Mouse (Mus musculus): ENCODE measurements at regions not wholly inside any gene's neighbourhood (a gene's known extent, or its start where the extent isn't known, plus 50 kb on each side); places are given as distances from the start of the nearest gene placed in this dataset.

- Histone ChIP-seq H3K36me3 (ENCODE audit: control insufficient read depth, insufficient read depth, low read length) (no peaks in the 10 kb centered on the region), H3K9me3 (ENCODE audit: control insufficient read depth, low read length) (no peaks in the 10 kb centered on the region), H3K4me1 (ENCODE audit: control insufficient read depth, insufficient read depth, low read length) (0 out of 2 replicates have a peak, but pooled peaks cover 3% of the 10 kb centered on the region), H3K4me3 (replicated peaks; ENCODE audit: low read depth, low read length) (no peak overlapping the region), H3K27ac (replicated peaks; ENCODE audit: low read depth, low read length) (no peak overlapping the region), H3K9ac (replicated peaks; ENCODE audit: low read length) (no peak overlapping the region), H3K27me3 (ENCODE audit: control insufficient read depth, insufficient read depth, low read length) (no peaks in the 10 kb centered on the region), H3K4me2 (ENCODE audit: low read length) (no peak overlapping the region)
- WGBS, result 87% methylated on average over 6 of the region's 6 CpGs
- DNase-seq (no peak), ATAC-seq (ENCODE audit: low FRiP score, low TSS enrichment) (no peak)
These were observed 77.5 kb downstream of the Nufip1 start for GRCm38 (mm10) chr14:76188105-76188645.

DNA sequence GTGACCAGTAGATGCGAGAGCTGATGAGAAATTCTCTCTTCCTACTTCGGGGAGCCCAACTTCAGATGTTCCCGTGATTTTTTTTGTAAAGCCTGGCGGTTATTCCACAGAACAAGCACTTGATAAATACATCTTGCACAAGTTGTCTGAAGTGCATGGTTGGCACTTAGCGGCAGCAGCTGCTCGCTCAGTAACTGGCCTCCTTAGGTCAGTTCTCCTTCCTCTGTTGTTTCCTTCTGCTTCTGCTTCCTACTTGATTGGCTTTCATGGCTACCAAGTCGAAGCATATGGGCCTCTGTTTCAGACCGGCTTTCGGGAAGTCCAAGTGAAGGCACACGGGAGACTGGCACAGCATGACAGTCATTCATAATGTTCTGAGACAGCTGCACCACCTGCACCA, 84.6 kb downstream of the Nufip1 start:
- H3K27me3 ChIP-seq (ENCODE audit: control insufficient read depth, insufficient read depth, low read length), result no peaks in the 10 kb centered on the region
- H3K36me3 ChIP-seq (ENCODE audit: control insufficient read depth, insufficient read depth, low read length), result no peaks in the 10 kb centered on the region
- 79% methylated on average over 10 of the region's 10 CpGs for WGBS
- no peak overlapping the region for H3K4me2 ChIP-seq (ENCODE audit: low read length)
- H3K27ac ChIP-seq (replicated peaks; ENCODE audit: low read depth, low read length), result no peak overlapping the region
- DNase-seq (no peak), ATAC-seq (ENCODE audit: low FRiP score, low TSS enrichment) (no peak)
- no peaks in the 10 kb centered on the region for H3K4me1 ChIP-seq (ENCODE audit: control insufficient read depth, insufficient read depth, low read length)
- H3K9me3 ChIP-seq (ENCODE audit: control insufficient read depth, low read length), result no peaks in the 10 kb centered on the region
- no peak overlapping the region for H3K9ac ChIP-seq (replicated peaks; ENCODE audit: low read length)
- H3K4me3 ChIP-seq (replicated peaks; ENCODE audit: low read depth, low read length), result no peak overlapping the region

DNA sequence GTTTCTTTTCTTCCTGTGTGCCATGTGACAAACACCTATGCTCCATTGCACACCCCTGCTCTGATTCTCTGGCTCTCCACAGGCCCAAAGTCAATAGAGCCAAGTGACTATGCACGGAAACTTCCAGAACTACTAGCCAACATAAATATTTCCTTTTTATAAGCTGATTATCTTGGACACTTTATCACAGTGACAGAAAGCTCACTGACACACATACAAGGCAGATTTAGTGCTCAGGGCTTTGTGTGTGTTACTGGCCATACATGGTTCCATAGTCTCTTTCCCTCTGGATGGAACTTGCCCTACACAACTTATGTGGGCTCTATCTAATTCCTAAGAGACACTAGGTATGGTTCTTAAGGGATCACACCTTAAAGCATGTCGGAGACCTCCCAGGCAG, 86.7 kb downstream of the Nufip1 start:
- no peaks in the 10 kb centered on the region for H3K27me3 ChIP-seq (ENCODE audit: control insufficient read depth, insufficient read depth, low read length)
- ATAC-seq (ENCODE audit: low FRiP score, low TSS enrichment) (no peak), DNase-seq (no peak)
- H3K4me2 ChIP-seq (ENCODE audit: low read length), result no peak overlapping the region
- no peaks in the 10 kb centered on the region for H3K4me1 ChIP-seq (ENCODE audit: control insufficient read depth, insufficient read depth, low read length)
- H3K9me3 ChIP-seq (ENCODE audit: control insufficient read depth, low read length), result no peaks in the 10 kb centered on the region
- WGBS, result 87% methylated on average over 2 of the region's 2 CpGs
- H3K4me3 ChIP-seq (replicated peaks; ENCODE audit: low read depth, low read length), result no peak overlapping the region
- no peak overlapping the region for H3K27ac ChIP-seq (replicated peaks; ENCODE audit: low read depth, low read length)
- no peak overlapping the region for H3K9ac ChIP-seq (replicated peaks; ENCODE audit: low read length)
- H3K36me3 ChIP-seq (ENCODE audit: control insufficient read depth, insufficient read depth, low read length), result no peaks in the 10 kb centered on the region

DNA sequence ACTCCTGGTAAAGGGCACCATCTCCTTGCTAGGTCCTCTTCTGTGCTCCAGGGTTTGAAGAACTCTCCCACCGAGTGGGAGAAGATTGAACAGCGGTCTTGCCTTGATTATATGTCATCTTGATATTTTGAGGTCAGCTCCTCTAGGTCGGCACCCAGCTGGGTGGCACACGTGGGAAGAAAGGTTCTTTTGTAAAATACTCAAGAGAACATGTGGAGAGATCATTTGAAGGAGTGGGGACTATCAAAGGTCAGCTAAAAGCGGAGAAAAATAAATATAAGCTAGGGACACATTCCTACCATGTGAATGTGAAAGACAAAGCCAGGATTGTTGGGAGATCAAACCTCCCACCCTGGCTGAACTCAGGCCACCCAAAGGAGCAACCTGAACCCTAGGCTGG, 87.7 kb downstream of the Nufip1 start:
- Histone ChIP-seq H3K9ac (replicated peaks; ENCODE audit: low read length) (no peak overlapping the region), H3K27ac (replicated peaks; ENCODE audit: low read depth, low read length) (no peak overlapping the region), H3K4me1 (ENCODE audit: control insufficient read depth, insufficient read depth, low read length) (no peaks in the 10 kb centered on the region), H3K9me3 (ENCODE audit: control insufficient read depth, low read length) (no peaks in the 10 kb centered on the region), H3K4me2 (ENCODE audit: low read length) (no peak overlapping the region), H3K4me3 (replicated peaks; ENCODE audit: low read depth, low read length) (no peak overlapping the region), H3K27me3 (ENCODE audit: control insufficient read depth, insufficient read depth, low read length) (no peaks in the 10 kb centered on the region), H3K36me3 (ENCODE audit: control insufficient read depth, insufficient read depth, low read length) (no peaks in the 10 kb centered on the region)
- DNase-seq, result no peak
- no peak for ATAC-seq (ENCODE audit: low FRiP score, low TSS enrichment)
- 72% methylated on average over 5 of the region's 5 CpGs for whole genome bisulfite sequencing

DNA sequence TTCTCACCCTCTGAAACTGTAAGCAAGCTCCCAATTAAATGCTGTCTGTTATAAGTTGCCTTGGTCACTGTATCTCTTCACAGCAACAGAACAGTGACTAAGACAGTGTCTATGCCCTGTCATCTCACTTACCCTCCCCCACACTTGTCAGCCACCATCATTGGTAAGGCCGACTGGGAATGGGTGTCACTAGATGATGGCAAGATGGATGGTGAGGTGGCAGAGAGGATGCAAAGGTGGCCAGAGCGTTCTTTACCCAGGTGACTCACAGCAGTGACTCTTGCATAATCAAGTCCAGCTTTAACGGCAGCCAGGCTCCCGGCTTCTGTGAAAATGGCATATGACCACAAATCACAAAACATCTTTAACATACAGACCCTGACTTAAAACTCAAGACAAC, 91.9 kb downstream of the Nufip1 start:
- no peak overlapping the region for H3K4me3 ChIP-seq (replicated peaks; ENCODE audit: low read depth, low read length)

DNA sequence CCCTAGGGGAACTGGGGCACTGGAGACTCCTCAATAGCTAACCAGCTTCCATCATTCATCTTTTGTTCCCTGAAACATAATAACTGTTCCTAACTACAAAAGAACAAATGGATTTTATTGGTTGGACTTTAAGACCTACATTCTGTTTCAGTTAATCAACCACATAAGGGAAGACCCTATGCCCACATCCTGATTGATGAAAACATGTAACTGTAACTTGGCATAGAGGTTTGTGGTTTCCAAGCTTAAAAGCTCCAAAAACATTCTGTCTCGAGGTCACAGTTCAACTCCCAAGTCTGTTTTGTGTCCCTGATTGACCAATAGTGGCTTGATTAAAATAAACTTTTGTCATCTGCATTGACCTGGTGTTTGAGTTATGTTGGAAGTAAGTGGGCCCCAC, 92.4 kb downstream of the Nufip1 start:
- Histone ChIP-seq H3K27me3 (ENCODE audit: control insufficient read depth, insufficient read depth, low read length) (no peaks in the 10 kb centered on the region), H3K4me2 (ENCODE audit: low read length) (no peak overlapping the region), H3K4me3 (replicated peaks; ENCODE audit: low read depth, low read length) (no peak overlapping the region), H3K9ac (replicated peaks; ENCODE audit: low read length) (no peak overlapping the region), H3K27ac (replicated peaks; ENCODE audit: low read depth, low read length) (no peak overlapping the region), H3K9me3 (ENCODE audit: control insufficient read depth, low read length) (no peaks in the 10 kb centered on the region), H3K36me3 (ENCODE audit: control insufficient read depth, insufficient read depth, low read length) (no peaks in the 10 kb centered on the region), H3K4me1 (ENCODE audit: control insufficient read depth, insufficient read depth, low read length) (no peaks in the 10 kb centered on the region)
- DNase-seq (no peak), ATAC-seq (ENCODE audit: low FRiP score, low TSS enrichment) (no peak)
- 75% methylated on average over 1 of the region's 1 CpGs for WGBS

More for the DNA sequence above, 91.9 kb downstream of the Nufip1 start:
- ATAC-seq (ENCODE audit: low FRiP score, low TSS enrichment) (no peak), DNase-seq (no peak)
- no peak overlapping the region for H3K27ac ChIP-seq (replicated peaks; ENCODE audit: low read depth, low read length)
- WGBS, result 93% methylated on average over 4 of the region's 4 CpGs
- H3K4me2 ChIP-seq (ENCODE audit: low read length), result no peak overlapping the region
- H3K27me3 ChIP-seq (ENCODE audit: control insufficient read depth, insufficient read depth, low read length), result no peaks in the 10 kb centered on the region
- H3K9me3 ChIP-seq (ENCODE audit: control insufficient read depth, low read length), result no peaks in the 10 kb centered on the region
- H3K36me3 ChIP-seq (ENCODE audit: control insufficient read depth, insufficient read depth, low read length), result no peaks in the 10 kb centered on the region
- H3K4me1 ChIP-seq (ENCODE audit: control insufficient read depth, insufficient read depth, low read length), result no peaks in the 10 kb centered on the region
- no peak overlapping the region for H3K9ac ChIP-seq (replicated peaks; ENCODE audit: low read length)

DNA sequence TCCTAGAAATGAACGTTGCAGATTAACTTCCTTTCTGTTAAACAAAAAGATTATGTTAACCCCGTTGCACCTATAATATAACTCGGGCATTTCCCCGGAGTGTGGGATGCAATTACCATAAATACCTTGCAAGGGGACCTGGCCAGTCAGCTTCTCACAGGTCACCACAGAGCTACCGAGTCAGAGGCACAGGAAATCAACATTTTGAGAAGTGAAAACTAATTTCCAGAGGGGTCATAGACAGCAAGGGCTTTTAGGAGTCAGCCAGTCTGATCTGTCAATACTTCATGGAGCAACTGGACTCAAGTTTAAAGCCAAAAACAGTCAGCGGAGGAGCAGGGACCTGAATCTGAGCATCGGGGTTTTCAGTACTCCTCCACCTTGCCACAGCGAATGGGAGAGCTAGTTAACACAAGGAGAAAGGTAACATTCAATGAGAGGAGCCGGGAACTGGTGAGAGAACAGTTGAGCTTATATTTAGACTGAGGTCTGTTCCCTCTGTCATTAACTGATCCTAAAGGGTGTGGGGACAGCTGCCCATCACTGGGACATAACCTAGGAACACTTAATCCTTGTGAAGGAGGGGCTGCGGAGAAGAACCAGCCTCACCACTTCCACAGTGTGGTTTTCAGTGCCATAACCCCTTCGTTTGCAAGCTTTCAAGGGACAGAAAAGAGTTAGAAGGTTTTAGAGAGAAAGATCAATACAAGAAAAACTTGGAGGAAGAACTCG, 105.9 kb downstream of the Nufip1 start:
- Histone ChIP-seq H3K27ac (replicated peaks; ENCODE audit: low read depth, low read length) (no peak overlapping the region), H3K9ac (replicated peaks; ENCODE audit: low read length) (no peak overlapping the region), H3K4me1 (ENCODE audit: control insufficient read depth, insufficient read depth, low read length) (peaks cover under 1% of the 10 kb centered on the region), H3K36me3 (ENCODE audit: control insufficient read depth, insufficient read depth, low read length) (no peaks in the 10 kb centered on the region), H3K27me3 (ENCODE audit: control insufficient read depth, insufficient read depth, low read length) (no peaks in the 10 kb centered on the region), H3K9me3 (ENCODE audit: control insufficient read depth, low read length) (0 out of 2 replicates have a peak, but pooled peaks cover 9% of the 10 kb centered on the region), H3K4me3 (replicated peaks; ENCODE audit: low read depth, low read length) (no peak overlapping the region), H3K4me2 (ENCODE audit: low read length) (no peak overlapping the region)
- no peak for ATAC-seq (ENCODE audit: low FRiP score, low TSS enrichment)
- no peak for DNase-seq
- WGBS, result 84% methylated on average over 12 of the region's 12 CpGs

GRCm38 (mm10) chr14:76217178-76217500, 106.4 kb downstream of the Nufip1 start:
- 88% methylated on average over 9 of the region's 9 CpGs for WGBS

DNA sequence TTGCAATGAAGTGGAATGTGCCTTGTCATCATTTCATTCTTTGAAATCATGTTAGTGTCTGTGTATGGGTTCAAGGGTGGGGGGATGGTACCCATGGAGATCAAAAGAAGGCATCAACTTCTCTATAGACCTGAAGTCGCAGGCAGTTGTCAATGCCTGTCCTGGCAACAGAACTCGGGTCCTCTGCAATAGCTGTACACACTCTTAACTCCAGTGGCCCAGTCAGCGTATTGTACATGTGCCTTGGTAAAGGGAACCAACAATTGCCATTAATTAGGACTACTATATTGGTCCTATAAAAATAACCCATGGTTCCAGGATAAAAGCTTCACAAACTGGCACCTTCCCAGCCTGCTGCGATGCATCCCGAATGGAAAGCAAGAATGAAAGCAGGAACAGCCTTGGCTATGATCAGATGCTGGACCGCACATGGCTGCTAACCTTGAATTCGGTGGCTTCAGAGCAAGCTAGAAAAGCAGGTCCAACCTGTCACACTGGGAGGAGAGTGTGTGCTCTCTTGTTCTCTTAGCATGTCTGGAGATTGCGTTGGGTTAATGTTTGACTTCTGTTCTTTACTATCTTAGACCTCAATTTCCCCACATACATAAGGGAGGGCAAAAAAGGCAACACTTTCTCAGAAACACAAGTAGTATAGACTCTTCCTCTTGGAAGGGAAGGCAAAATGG, 107.0 kb downstream of the Nufip1 start:
- peaks cover 11% of the 10 kb centered on the region for H3K4me1 ChIP-seq (ENCODE audit: control insufficient read depth, insufficient read depth, low read length)
- H3K9ac ChIP-seq (replicated peaks; ENCODE audit: low read length), result no peak overlapping the region
- no peaks in the 10 kb centered on the region for H3K27me3 ChIP-seq (ENCODE audit: control insufficient read depth, insufficient read depth, low read length)
- no peak overlapping the region for H3K4me3 ChIP-seq (replicated peaks; ENCODE audit: low read depth, low read length)
- no peaks in the 10 kb centered on the region for H3K36me3 ChIP-seq (ENCODE audit: control insufficient read depth, insufficient read depth, low read length)
- H3K9me3 ChIP-seq (ENCODE audit: control insufficient read depth, low read length), result 0 out of 2 replicates have a peak, but pooled peaks cover 9% of the 10 kb centered on the region
- no peak overlapping the region for H3K27ac ChIP-seq (replicated peaks; ENCODE audit: low read depth, low read length)
- no peak for DNase-seq
- WGBS, result 90% methylated on average over 8 of the region's 8 CpGs
- ATAC-seq (ENCODE audit: low FRiP score, low TSS enrichment), result no peak
- no peak overlapping the region for H3K4me2 ChIP-seq (ENCODE audit: low read length)

More at GRCm38 (mm10) chr14:76217178-76217500, 106.4 kb downstream of the Nufip1 start:
- Histone ChIP-seq H3K4me3 (replicated peaks; ENCODE audit: low read depth, low read length) (no peak overlapping the region), H3K9ac (replicated peaks; ENCODE audit: low read length) (no peak overlapping the region), H3K27ac (replicated peaks; ENCODE audit: low read depth, low read length) (no peak overlapping the region), H3K27me3 (ENCODE audit: control insufficient read depth, insufficient read depth, low read length) (no peaks in the 10 kb centered on the region), H3K9me3 (ENCODE audit: control insufficient read depth, low read length) (0 out of 2 replicates have a peak, but pooled peaks cover 9% of the 10 kb centered on the region), H3K4me1 (ENCODE audit: control insufficient read depth, insufficient read depth, low read length) (peaks cover 6% of the 10 kb centered on the region), H3K4me2 (ENCODE audit: low read length) (no peak overlapping the region), H3K36me3 (ENCODE audit: control insufficient read depth, insufficient read depth, low read length) (no peaks in the 10 kb centered on the region)
- DNase-seq (no peak), ATAC-seq (ENCODE audit: low FRiP score, low TSS enrichment) (no peak)

All from midbrain, embryonic 14.5 days (tissue).